Mouse (Mus musculus): ENCODE data around the gene Ccdc62.

DNA sequence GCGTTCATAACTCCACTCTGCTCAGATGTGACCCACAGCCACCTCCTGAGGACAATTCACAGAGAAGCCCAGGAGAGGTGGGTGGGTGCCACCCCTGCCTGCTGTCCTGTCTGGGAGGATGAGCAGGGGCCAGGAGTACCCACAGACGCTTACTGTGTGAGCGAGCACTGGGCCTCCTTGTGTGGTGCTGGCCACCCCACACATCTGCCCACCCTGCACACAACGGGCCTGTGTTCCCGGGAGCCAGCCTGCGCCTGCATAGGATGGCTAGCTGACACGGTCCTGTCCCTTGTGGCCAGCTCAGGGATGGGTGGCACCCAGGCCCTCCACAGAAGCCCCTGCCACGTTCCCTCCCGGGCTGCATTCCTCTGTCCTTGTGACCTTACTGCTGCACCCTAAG, 55.0 kb downstream of the Ccdc62 start:
- no peak for TF ChIP-seq CTCF (IDR thresholded peaks at IDR 0.05; ENCODE audit: borderline replicate concordance, insufficient read depth, low read length)
- TF ChIP-seq POLR2A (IDR thresholded peaks at IDR 0.05; ENCODE audit: low read depth, low read length) = no peak
